Mouse (Mus musculus): ENCODE results near the gene Acad11. TPM values are rescaled to one million over a fixed set of nuclear protein-coding genes. Genes with fewer than 3 reads are reported as not detected.

Acad11 gene
- polyA plus RNA-seq, 1 experiment from 2014 or later: 7.8 TPM

GRCm38 (mm10) chr9:104169986-104170385, 106.8 kb downstream of the Acad11 start:
- 95% methylated on average over 10 of the region's 10 CpGs for WGBS
- H3K36me3 ChIP-seq (ENCODE audit: control insufficient read depth, insufficient read depth, low read length): peaks cover 58% of the 10 kb centered on the region

GRCm38 (mm10) chr9:104171651-104172050, 108.5 kb downstream of the Acad11 start:
- Histone ChIP-seq H3K9ac (replicated peaks; ENCODE audit: low read depth, low read length) (no peak overlapping the region), H3K4me2 (ENCODE audit: low read depth, low read length) (no peak overlapping the region), H3K27me3 (ENCODE audit: control insufficient read depth, insufficient read depth, low read length) (no peaks in the 10 kb centered on the region), H3K36me3 (ENCODE audit: control insufficient read depth, insufficient read depth, low read length) (peaks cover 55% of the 10 kb centered on the region), H3K4me1 (ENCODE audit: control insufficient read depth, insufficient read depth, low read length) (no peaks in the 10 kb centered on the region), H3K4me3 (ENCODE audit: low read depth, low read length) (no peak overlapping the region), H3K27ac (ENCODE audit: low read depth, low read length) (no peak overlapping the region), H3K9me3 (ENCODE audit: control insufficient read depth, low read length) (no peaks in the 10 kb centered on the region)
- ATAC-seq (ENCODE audit: low read depth): no peak
- WGBS: 92% methylated on average over 6 of the region's 6 CpGs

More at GRCm38 (mm10) chr9:104169986-104170385, 106.8 kb downstream of the Acad11 start:
- no peak overlapping the region for H3K27ac ChIP-seq (ENCODE audit: low read depth, low read length)
- no peaks in the 10 kb centered on the region for H3K4me1 ChIP-seq (ENCODE audit: control insufficient read depth, insufficient read depth, low read length)
- no peak overlapping the region for H3K4me2 ChIP-seq (ENCODE audit: low read depth, low read length)
- no peaks in the 10 kb centered on the region for H3K27me3 ChIP-seq (ENCODE audit: control insufficient read depth, insufficient read depth, low read length)
- H3K9ac ChIP-seq (replicated peaks; ENCODE audit: low read depth, low read length): no peak overlapping the region
- H3K4me3 ChIP-seq (ENCODE audit: low read depth, low read length): no peak overlapping the region
- ATAC-seq (ENCODE audit: low read depth): no peak
- no peaks in the 10 kb centered on the region for H3K9me3 ChIP-seq (ENCODE audit: control insufficient read depth, low read length)

DNA sequence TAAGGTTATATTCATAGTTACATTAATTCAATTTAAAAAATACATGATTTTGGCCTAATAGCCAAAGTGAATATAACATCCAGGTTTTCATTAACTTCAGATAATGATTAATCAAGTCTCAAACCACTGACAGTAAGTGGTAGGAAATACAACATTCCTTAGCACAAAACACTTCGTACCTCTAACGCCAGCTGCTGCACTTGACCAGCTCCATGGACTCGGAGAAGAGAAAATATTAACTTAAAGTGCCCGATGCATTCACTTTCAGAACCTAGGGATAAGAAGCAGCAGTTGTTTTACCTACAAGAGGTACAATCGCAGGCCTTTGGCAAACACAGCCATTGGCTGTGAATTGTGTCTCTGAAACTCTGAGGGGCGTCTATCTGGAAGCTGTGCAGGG, 109.2 kb downstream of the Acad11 start:
- Histone ChIP-seq H3K27me3 (ENCODE audit: control insufficient read depth, insufficient read depth, low read length) (no peaks in the 10 kb centered on the region), H3K36me3 (ENCODE audit: control insufficient read depth, insufficient read depth, low read length) (peaks cover 51% of the 10 kb centered on the region), H3K4me3 (ENCODE audit: low read depth, low read length) (no peak overlapping the region), H3K4me1 (ENCODE audit: control insufficient read depth, insufficient read depth, low read length) (no peaks in the 10 kb centered on the region), H3K27ac (ENCODE audit: low read depth, low read length) (no peak overlapping the region), H3K9me3 (ENCODE audit: control insufficient read depth, low read length) (no peaks in the 10 kb centered on the region), H3K4me2 (ENCODE audit: low read depth, low read length) (no peak overlapping the region), H3K9ac (replicated peaks; ENCODE audit: low read depth, low read length) (no peak overlapping the region)
- WGBS: 95% methylated on average over 6 of the region's 6 CpGs
- no peak for ATAC-seq (ENCODE audit: low read depth)

Other genes with a start within 250 kb of the Acad11 start
- gene Nphp3, start 60.8 kb upstream of the Acad11 start, polyA plus RNA-seq (2014; fragmentation: Nextera tagmentation; extraction: Ambion mirVana): 3.6 and 5.0 TPM in 2 replicates
- gene Gm28305, start 22.7 kb upstream of the Acad11 start, polyA plus RNA-seq (2014; fragmentation: Nextera tagmentation; extraction: Ambion mirVana): not detected in 2 replicates
- 72.6 and 83.2 TPM in 2 replicates for gene Uba5, start 243 bp upstream of the Acad11 start, polyA plus RNA-seq (2014; fragmentation: Nextera tagmentation; extraction: Ambion mirVana)
- gene Ackr4, start 63.6 kb downstream of the Acad11 start, polyA plus RNA-seq (2014; fragmentation: Nextera tagmentation; extraction: Ambion mirVana): 1.4 and 2.2 TPM in 2 replicates
- 26.1 and 32.3 TPM in 2 replicates for gene Dnajc13, start 199.6 kb downstream of the Acad11 start, polyA plus RNA-seq (2014; fragmentation: Nextera tagmentation; extraction: Ambion mirVana)